Mouse (Mus musculus) liver, embryonic 14.5 days (tissue): ENCODE measurements at regions not wholly inside any gene's neighbourhood (a gene's known extent, or its start where the extent isn't known, plus 50 kb on each side); places are given as distances from the start of the nearest gene placed in this dataset.

Source experiments
- ATAC-seq: fragments of 200-750 bp; cut with Nextera tagmentation; 2 replicates; pipeline ENCODE4 v1.8.0; 2017; ENCODE audit warnings: moderate number of reproducible peaks, mild to moderate bottlenecking, moderate library complexity; ENCODE audit not compliant: insufficient read depth
- DNase-seq, 3 experiments: peaks; one replicate each; pipeline ENCODE4 v3.0.0-alpha.2; 2012 to 2013; ENCODE audit warnings: low read depth in 3 of 3, low spot score in 3 of 3
- H3K27ac ChIP-seq: fragments of 300-500 bp; sonication (generic); 2 replicates; pipeline ENCODE4 v1.5.1; 2014; ENCODE audit warnings: moderate library complexity, mild to moderate bottlenecking, control low read depth, inconsistent platforms
- H3K27me3 ChIP-seq: fragments of 300-500 bp; sonication (generic); 2 replicates; pipeline ENCODE4 v1.6.1; 2014; ENCODE audit warnings: mild to moderate bottlenecking, low read length, moderate library complexity; ENCODE audit not compliant: control insufficient read depth, insufficient read depth
- H3K36me3 ChIP-seq: fragments of 300-500 bp; sonication (generic); replicated peaks from 2 replicates; pipeline ENCODE4 v1.6.1; 2014; ENCODE audit warnings: low read depth; ENCODE audit not compliant: control insufficient read depth, insufficient read depth
- H3K4me1 ChIP-seq, 2 experiments: fragments of 200-500 bp in 1 of 2; fragments of 300-500 bp in 1 of 2; sonication (generic) in 1 of 2; replicated peaks; 2 replicates each; pipeline ENCODE4 v1.6.1; 2012 to 2014; ENCODE audit warnings: antibody characterized with exemption in 1 of 2, inconsistent platforms in 1 of 2, low read length in 1 of 2; ENCODE audit not compliant: control insufficient read depth in 2 of 2, insufficient read depth in 2 of 2
- H3K4me2 ChIP-seq: fragments of 300-500 bp; sonication (generic); 2 replicates; pipeline ENCODE4 v1.6.1; 2014; ENCODE audit warnings: low read depth, mild to moderate bottlenecking, control low read depth, moderate library complexity
- H3K4me3 ChIP-seq, 2 experiments: fragments of 200-500 bp in 1 of 2; fragments of 300-500 bp in 1 of 2; sonication (generic) in 1 of 2; 2 replicates each; pipeline ENCODE4 v1.5.1; 2012 to 2014; ENCODE audit warnings: low read depth in 2 of 2, low read length in 2 of 2, mild to moderate bottlenecking in 2 of 2, control low read depth in 1 of 2, inconsistent platforms in 1 of 2, moderate library complexity in 1 of 2; ENCODE audit not compliant: insufficient read depth in 1 of 2
- H3K9ac ChIP-seq: fragments of 300-500 bp; sonication (generic); replicated peaks from 2 replicates; pipeline ENCODE4 v1.6.1; 2014; ENCODE audit warnings: mild to moderate bottlenecking, control low read depth, moderate library complexity
- H3K9me3 ChIP-seq: fragments of 300-500 bp; sonication (generic); 2 replicates; pipeline ENCODE4 v1.6.1; 2016; ENCODE audit warnings: low read length, mixed read lengths; ENCODE audit not compliant: control insufficient read depth
- CTCF ChIP-seq: IDR thresholded peaks from 2 replicates; pipeline ENCODE4 v1.5.1; 2016; ENCODE audit warnings: antibody characterized with exemption, low read depth, control low read depth
- EP300 ChIP-seq: IDR thresholded peaks from 2 replicates; pipeline ENCODE4 v1.6.1; 2016; ENCODE audit warnings: antibody characterized with exemption, low read depth
- WGBS: fragments of 180-500 bp; shearing (Covaris S2); extraction: QIAGEN DNeasy Blood & Tissue Kit; methylation state at CpG from one replicate; pipeline ENCODE4 v1.1.7; 2014; ENCODE audit not compliant: insufficient replicate concordance; 5-methylcytosine and 5-hydroxymethylcytosine counted together

GRCm38 (mm10) chr14:54147546-54147945, 106.4 kb downstream of the Dad1 start:
- no peak overlapping the region for H3K4me2 ChIP-seq
- H3K9ac ChIP-seq, result no peak overlapping the region
- no peak overlapping the region for H3K4me3 ChIP-seq
- H3K4me1 ChIP-seq, result peaks cover 9 to 12% of the 10 kb centered on the region in 2 experiments
- H3K27ac ChIP-seq, result no peak overlapping the region
- DNase-seq (no peak), ATAC-seq (no peak)
- TF ChIP-seq EP300 (no peak), CTCF (no peak)
- H3K9me3 ChIP-seq, result no peaks in the 10 kb centered on the region
- WGBS, result 53% methylated on average over 6 of the region's 7 CpGs
- H3K27me3 ChIP-seq, result no peaks in the 10 kb centered on the region
- no peaks in the 10 kb centered on the region for H3K36me3 ChIP-seq

GRCm38 (mm10) chr14:54145743-54146741, 107.9 kb downstream of the Dad1 start:
- TF ChIP-seq CTCF, result no peak
- no peak for TF ChIP-seq EP300
- H3K9me3 ChIP-seq, result no peaks in the 10 kb centered on the region
- H3K4me1 ChIP-seq, result no peaks in the 10 kb centered on the region; a peak in 1 of 4 replicates
- ATAC-seq (no peak), DNase-seq (no peak)
- no peak overlapping the region for H3K4me2 ChIP-seq
- H3K27ac ChIP-seq, result no peak overlapping the region
- no peaks in the 10 kb centered on the region for H3K36me3 ChIP-seq
- no peak overlapping the region for H3K4me3 ChIP-seq
- no peak overlapping the region for H3K9ac ChIP-seq
- H3K27me3 ChIP-seq, result no peaks in the 10 kb centered on the region
- 59% methylated on average over 11 of the region's 11 CpGs for WGBS

GRCm38 (mm10) chr14:54143828-54144227, 110.1 kb downstream of the Dad1 start:
- H3K4me3 ChIP-seq, result no peak overlapping the region
- H3K4me1 ChIP-seq, result peaks cover 0 to 3% of the 10 kb centered on the region in 2 experiments; a peak in 2 of 4 replicates
- TF ChIP-seq EP300 (no peak), CTCF (no peak)
- no peak overlapping the region for H3K9ac ChIP-seq
- ATAC-seq, result no peak
- no peaks in the 10 kb centered on the region for H3K36me3 ChIP-seq
- no peak for DNase-seq
- no peak overlapping the region for H3K4me2 ChIP-seq
- no peak overlapping the region for H3K27ac ChIP-seq
- H3K9me3 ChIP-seq, result no peaks in the 10 kb centered on the region
- WGBS, result 71% methylated on average over 1 of the region's 1 CpGs
- no peaks in the 10 kb centered on the region for H3K27me3 ChIP-seq

- 9% methylated on average over 3 of the region's 3 CpGs for WGBS
- Histone ChIP-seq H3K4me2 (peak overlapping the region; percentile 33), H3K4me1 (peaks cover 0 to 14% of the 10 kb centered on the region in 2 experiments; a peak in 2 of 4 replicates), H3K27me3 (no peaks in the 10 kb centered on the region), H3K9ac (no peak overlapping the region), H3K9me3 (no peaks in the 10 kb centered on the region), H3K27ac (no peak overlapping the region), H3K36me3 (no peaks in the 10 kb centered on the region), H3K4me3 (no peak overlapping the region)
- DNase-seq (peak; percentile 31 to 38 (median 34)), ATAC-seq (peak; percentile 69; the same call in 1 of the 2 replicates)
- TF ChIP-seq CTCF (no peak), EP300 (peak; percentile 71)
Observed at GRCm38 (mm10) chr14:54138288-54138687, 115.6 kb downstream of the Dad1 start.

- Histone ChIP-seq H3K4me3 (no peak overlapping the region), H3K4me2 (no peak overlapping the region), H3K36me3 (no peaks in the 10 kb centered on the region), H3K9me3 (no peaks in the 10 kb centered on the region), H3K4me1 (peaks cover 0 to 14% of the 10 kb centered on the region in 2 experiments; a peak in 2 of 4 replicates), H3K27me3 (no peaks in the 10 kb centered on the region), H3K9ac (no peak overlapping the region), H3K27ac (no peak overlapping the region)
- WGBS, result 18% methylated on average over 3 of the region's 3 CpGs
- TF ChIP-seq CTCF, result no peak
- peak; percentile 35 for TF ChIP-seq EP300
- DNase-seq (peak in 2 of 3 experiments; percentile 12 to 32), ATAC-seq (0 out of 2 replicates have a peak, but pooled peaks have one; percentile 55)
Observed at GRCm38 (mm10) chr14:54136538-54136937, 117.4 kb downstream of the Dad1 start.
